Mouse (Mus musculus): Measurements from ENCODE around the gene H2-M10.2.

GRCm38 (mm10) chr17:36244031-36244430 is 42.3 kb downstream of the H2-M10.2 start:
- TF ChIP-seq CTCF (IDR thresholded peaks at IDR 0.05; ENCODE audit: extremely low read depth, insufficient read length, insufficient replicate concordance, low read depth, low read length) (no peak), POLR2A (IDR thresholded peaks at IDR 0.05; ENCODE audit: low read depth, low read length) (no peak)
